Mouse (Mus musculus) testis, adult 2 months (tissue): ENCODE data around the gene Xpo6.

Experiments
- CTCF ChIP-seq: fragments of 200-500 bp; IDR thresholded peaks from 2 replicates; pipeline ENCODE4 v1.5.1; 2012; ENCODE audit warnings: low read depth, mild to moderate bottlenecking, inconsistent platforms, low read length, moderate library complexity; ENCODE audit not compliant: control insufficient read depth, insufficient read depth, insufficient replicate concordance
- POLR2A ChIP-seq: fragments of 200-500 bp; IDR thresholded peaks from 2 replicates; pipeline ENCODE4 v1.6.1; 2012; ENCODE audit warnings: low read depth, mild to moderate bottlenecking, inconsistent platforms, low read length, moderate library complexity; ENCODE audit not compliant: control insufficient read depth

- no peak for TF ChIP-seq CTCF
- TF ChIP-seq POLR2A: no peak
These were observed 115.1 kb downstream of the Xpo6 start for GRCm38 (mm10) chr7:126085154-126085553.
